Mouse (Mus musculus) embryo, embryonic 10.5 days (tissue): ENCODE measurements around the gene Fam166b.

Source experiments
- DNase-seq: peaks from one replicate; pipeline ENCODE4 v3.0.0-alpha.2; 2015; ENCODE audit warnings: low spot score

Gene Fam166b

GRCm38 (mm10) chr4:43428180-43428861 lies 613 bp downstream of the Fam166b start:
- DNase-seq = no peak

- no peak for DNase-seq
Measured at GRCm38 (mm10) chr4:43427501-43428179, 1.3 kb downstream of the Fam166b start.

- no peak for DNase-seq
Measured at GRCm38 (mm10) chr4:43426487-43426886, 2.4 kb downstream of the Fam166b start.

- DNase-seq = no peak
Measured at GRCm38 (mm10) chr4:43425648-43426380, 3.1 kb downstream of the Fam166b start.

- DNase-seq = no peak
Measured at GRCm38 (mm10) chr4:43425197-43425596, 3.7 kb downstream of the Fam166b start.

GRCm38 (mm10) chr4:43424072-43424471 lies 4.9 kb downstream of the Fam166b start:
- no peak for DNase-seq

GRCm38 (mm10) chr4:43423267-43423934 lies 5.5 kb downstream of the Fam166b start:
- no peak for DNase-seq

- DNase-seq = no peak
Measured at GRCm38 (mm10) chr4:43421632-43422240, 7.2 kb downstream of the Fam166b start.

- DNase-seq = peak; percentile 95
Measured at GRCm38 (mm10) chr4:43420305-43420704, 8.6 kb downstream of the Fam166b start.

- no peak for DNase-seq
Measured at GRCm38 (mm10) chr4:43419801-43420281, 9.1 kb downstream of the Fam166b start.

- DNase-seq = no peak
Measured at GRCm38 (mm10) chr4:43418973-43419656, 9.8 kb downstream of the Fam166b start.

- no peak for DNase-seq
Measured at GRCm38 (mm10) chr4:43418450-43418849, 10.5 kb downstream of the Fam166b start.

GRCm38 (mm10) chr4:43417269-43418062 lies 11.5 kb downstream of the Fam166b start:
- no peak for DNase-seq

- no peak for DNase-seq
Measured at GRCm38 (mm10) chr4:43416071-43416490, 12.9 kb downstream of the Fam166b start.

- no peak for DNase-seq
Measured at GRCm38 (mm10) chr4:43415221-43416070, 13.5 kb downstream of the Fam166b start.

GRCm38 (mm10) chr4:43414761-43415160 lies 14.2 kb downstream of the Fam166b start:
- no peak for DNase-seq

GRCm38 (mm10) chr4:43407071-43407920 lies 21.6 kb downstream of the Fam166b start:
- no peak for DNase-seq
